Mouse (Mus musculus): ENCODE measurements around the gene Gpr152.

The Gpr152 gene

DNA sequence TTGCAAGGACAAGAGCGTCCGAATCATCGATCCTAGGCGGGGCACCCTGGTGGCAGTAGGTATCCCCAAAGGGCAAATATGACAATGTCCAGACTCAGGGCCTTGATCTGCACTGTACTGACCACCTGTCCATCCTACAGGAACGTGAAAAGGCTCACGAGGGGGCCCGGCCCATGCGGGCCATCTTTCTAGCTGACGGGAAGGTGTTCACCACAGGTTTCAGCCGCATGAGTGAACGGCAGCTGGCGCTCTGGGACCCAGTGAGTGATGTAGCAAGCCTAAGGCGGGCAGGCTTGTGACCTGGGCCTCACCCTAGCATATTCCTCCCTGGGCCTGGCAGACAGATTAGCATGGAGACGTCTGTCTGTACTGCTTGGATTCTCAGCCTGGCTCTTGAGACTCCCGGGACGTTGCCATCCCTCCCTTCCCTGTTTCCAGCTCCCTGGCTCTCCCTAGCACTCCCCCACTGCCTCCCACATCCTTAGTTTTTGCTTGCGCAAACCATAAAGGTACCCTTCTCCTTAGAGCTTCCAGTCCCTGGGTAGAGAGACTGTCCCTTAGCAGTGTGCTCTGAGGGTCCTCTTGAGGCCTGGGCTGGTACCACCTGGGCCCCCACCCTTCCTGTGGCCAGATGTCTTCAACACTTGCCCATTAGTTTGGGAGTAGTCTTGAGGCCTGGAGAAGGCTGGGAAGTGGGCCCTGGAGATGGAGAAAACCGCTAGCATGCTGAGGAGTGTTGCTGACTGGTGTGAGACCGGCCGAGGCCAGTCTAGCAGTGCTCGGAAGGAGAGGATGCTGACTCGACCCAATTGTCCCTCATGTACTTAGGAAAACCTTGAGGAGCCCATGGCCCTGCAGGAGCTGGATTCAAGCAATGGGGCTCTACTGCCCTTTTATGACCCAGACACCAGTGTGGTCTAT lies 11.2 kb downstream of the Gpr152 start:
- no peak for DNase-seq (ENCODE audit: low spot score in 2 of 2)

- DNase-seq (ENCODE audit: low spot score in 2 of 2) = no peak
Observed at GRCm38 (mm10) chr19:4151488-4151860, 11.9 kb downstream of the Gpr152 start.

GRCm38 (mm10) chr19:4151898-4152297 lies 12.3 kb downstream of the Gpr152 start:
- DNase-seq (ENCODE audit: low spot score in 2 of 2) = no peak

GRCm38 (mm10) chr19:4152445-4153231 lies 13.1 kb downstream of the Gpr152 start:
- no peak for DNase-seq (ENCODE audit: low spot score in 2 of 2)

GRCm38 (mm10) chr19:4153232-4153654 lies 13.7 kb downstream of the Gpr152 start, which contains the start of gene Ptprcap:
Gene Ptprcap, plus strand, starts transcription at chr19:4153604.
- no peak for DNase-seq (ENCODE audit: low spot score in 2 of 2)

DNA sequence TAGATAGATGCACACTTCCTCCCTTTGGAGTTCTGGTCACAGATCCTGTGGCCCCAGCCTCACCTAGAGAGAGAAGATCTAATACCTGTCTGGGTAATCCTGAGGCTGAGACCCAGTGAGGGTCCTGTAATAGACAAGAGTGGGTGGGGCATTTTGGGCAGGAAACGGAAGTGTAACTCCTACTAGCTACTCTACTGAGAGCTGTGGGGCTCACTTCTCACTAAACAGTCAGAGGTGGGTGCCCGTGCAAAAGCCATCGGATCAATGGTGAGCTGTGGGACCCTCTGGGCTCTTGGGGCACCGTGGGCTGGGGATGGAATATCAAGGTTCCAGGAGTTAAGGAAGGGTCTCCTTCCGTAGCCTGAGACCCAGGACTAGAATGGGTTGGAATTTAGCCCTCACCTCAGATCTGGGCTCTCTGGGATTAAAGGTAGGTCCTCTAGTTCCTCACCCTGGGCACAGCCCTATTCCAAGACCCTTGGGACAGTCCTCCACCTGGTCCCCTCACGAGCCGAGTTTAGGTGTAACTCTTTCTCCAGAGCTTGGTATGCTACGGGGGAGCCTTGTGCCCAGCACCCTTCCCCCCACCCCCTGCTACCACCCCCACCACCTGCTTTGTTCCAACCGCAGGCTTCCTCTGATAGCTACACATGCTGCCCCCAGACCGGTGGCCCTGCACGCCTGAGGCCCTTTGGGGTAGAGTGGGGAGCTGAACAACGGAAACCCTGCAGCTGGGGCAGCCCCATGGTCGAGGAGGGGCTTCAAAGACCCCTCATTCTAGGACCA lies 15.0 kb downstream of the Gpr152 start:
- peak; percentile 81 to 82 for DNase-seq (ENCODE audit: low spot score in 2 of 2)

- DNase-seq (ENCODE audit: low spot score in 2 of 2) = no peak
Observed at GRCm38 (mm10) chr19:4155223-4156072, 15.9 kb downstream of the Gpr152 start.

GRCm38 (mm10) chr19:4156073-4156579 lies 16.5 kb downstream of the Gpr152 start:
- DNase-seq (ENCODE audit: low spot score in 2 of 2) = peak in 1 of 2 experiments; percentile 42

DNA sequence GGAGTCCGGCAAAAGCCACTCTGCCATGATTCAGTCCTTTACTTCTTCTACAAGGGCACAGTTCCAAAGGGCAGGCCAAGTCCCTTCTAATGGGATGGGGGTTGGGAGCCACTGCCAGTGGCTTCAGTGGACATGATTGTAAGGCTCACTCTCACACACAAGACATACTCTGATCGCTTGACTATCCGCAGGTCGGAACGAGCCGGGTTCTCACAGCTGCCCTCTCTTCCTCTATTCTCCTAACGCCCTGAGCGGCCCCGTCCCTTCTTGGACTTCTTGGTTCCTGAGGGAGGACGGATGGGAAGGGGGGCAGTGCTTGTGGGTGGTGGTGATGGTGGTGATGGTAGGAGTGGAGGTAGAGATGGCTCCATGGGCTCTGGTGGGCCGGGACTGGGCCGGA lies 17.2 kb downstream of the Gpr152 start:
- DNase-seq (ENCODE audit: low spot score in 2 of 2) = no peak

DNA sequence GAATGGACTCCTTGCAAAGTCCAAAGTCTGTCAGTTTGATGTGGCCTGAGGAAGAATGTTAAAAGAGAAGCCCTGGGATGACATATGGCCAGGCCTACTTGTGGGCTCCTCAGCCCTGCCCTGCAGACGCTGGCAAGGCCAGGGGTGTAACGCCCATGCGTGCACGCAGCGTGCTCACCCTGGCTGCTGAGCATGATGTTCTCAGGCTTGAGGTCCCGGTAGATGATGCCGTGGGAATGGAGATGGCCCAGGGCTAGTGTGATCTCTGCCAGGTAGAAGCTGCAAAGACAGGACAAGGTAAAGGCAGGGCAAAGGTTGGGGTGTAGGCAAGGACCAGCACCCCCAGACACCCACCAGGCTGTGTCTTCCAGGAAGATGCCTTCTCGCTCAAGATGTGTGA lies 19.5 kb downstream of the Gpr152 start:
- no peak for DNase-seq (ENCODE audit: low spot score in 2 of 2)

- peak; percentile 88 to 92 for DNase-seq (ENCODE audit: low spot score in 2 of 2)
Observed at GRCm38 (mm10) chr19:4162646-4163542, 23.3 kb downstream of the Gpr152 start, which contains the start of gene Rps6kb2. Gene Rps6kb2, minus strand, starts transcription at chr19:4163354.

- DNase-seq (ENCODE audit: low spot score in 2 of 2) = no peak
Observed at GRCm38 (mm10) chr19:4163543-4163887, 23.9 kb downstream of the Gpr152 start.

DNA sequence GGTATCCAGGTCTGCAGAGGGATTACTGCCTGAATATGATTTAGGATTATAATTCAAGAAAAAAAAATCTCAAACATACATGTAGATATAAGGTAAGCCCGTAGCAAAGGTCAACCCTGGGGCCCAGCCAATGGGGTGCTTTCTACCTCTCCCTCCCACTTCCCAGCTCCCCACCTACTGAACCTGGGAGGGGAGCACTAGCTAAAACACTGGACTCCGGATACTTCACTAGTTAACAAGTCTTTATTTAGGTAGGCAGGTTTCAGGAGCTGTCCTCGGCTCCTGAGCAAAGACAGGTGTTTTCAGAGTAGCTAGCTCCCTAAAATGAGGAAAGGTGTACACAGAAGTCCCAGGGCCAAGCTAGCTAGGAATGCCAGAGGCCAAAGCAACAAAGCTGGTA lies 24.5 kb downstream of the Gpr152 start:
- no peak for DNase-seq (ENCODE audit: low spot score in 2 of 2)

GRCm38 (mm10) chr19:4164721-4165120 lies 25.1 kb downstream of the Gpr152 start:
- no peak for DNase-seq (ENCODE audit: low spot score in 2 of 2)

DNA sequence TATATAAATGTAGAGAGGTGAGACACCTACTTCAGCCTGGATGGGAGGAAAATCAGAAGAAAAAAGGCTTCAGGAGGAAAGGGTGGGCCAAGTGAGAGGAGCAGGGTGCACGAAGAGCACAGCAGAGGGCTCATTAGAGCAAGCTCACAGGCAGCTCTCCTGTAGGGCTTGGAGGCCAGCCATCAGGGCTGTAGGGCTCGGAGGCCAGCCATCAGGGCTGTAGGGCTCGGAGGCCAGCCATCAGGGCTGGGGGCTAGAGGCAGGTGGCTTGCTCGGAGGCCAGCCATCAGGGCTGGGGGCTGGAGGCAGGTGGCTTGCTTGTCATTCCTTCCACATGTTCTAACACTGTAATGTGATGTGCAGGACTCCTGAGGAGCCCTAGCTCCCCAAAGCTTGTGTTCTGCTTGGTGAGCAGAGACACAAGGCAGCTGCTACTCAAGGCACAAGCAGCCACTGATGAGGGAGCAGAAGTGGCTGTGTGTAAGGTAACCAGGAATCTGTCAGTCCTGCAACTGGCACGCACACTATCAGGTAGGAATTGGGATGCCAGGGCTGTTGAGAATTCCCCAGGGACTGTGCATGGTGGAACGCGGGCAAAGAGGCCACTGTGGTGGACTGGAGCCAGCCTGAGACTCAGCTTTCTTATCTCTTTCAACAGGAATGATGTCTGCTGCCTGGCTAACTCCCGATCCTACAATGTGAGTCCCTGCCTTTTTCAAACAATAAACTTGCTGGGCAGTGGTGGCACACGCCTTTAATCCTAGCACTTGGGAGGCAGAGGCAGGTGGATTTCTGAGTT lies 27.3 kb downstream of the Gpr152 start:
- DNase-seq (ENCODE audit: low spot score in 2 of 2) = no peak

DNA sequence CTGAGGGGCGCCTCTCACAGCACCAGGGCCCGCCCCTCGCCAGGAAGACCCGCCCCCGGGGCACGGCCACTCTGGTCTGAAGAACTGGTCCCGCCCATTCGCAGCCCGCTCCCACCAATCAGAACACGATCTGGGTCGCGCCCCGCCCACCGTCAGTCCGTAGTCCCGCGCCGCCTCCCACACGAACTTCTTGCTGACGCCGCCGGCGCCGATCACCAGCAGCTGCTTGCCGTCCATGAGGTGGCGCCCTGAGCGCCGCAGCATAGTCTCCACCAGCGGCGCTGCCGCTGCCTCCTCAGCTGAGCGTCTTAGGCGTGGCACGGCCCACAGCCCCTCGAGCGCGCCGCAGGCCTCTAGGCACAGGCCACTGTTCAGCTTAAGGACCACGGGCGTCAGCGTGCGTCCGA lies 29.8 kb downstream of the Gpr152 start:
- peak; percentile 99 for DNase-seq (ENCODE audit: low spot score in 2 of 2)

GRCm38 (mm10) chr19:4169810-4170209 lies 30.2 kb downstream of the Gpr152 start:
- DNase-seq (ENCODE audit: low spot score in 2 of 2) = peak in 1 of 2 experiments; percentile 52

DNA sequence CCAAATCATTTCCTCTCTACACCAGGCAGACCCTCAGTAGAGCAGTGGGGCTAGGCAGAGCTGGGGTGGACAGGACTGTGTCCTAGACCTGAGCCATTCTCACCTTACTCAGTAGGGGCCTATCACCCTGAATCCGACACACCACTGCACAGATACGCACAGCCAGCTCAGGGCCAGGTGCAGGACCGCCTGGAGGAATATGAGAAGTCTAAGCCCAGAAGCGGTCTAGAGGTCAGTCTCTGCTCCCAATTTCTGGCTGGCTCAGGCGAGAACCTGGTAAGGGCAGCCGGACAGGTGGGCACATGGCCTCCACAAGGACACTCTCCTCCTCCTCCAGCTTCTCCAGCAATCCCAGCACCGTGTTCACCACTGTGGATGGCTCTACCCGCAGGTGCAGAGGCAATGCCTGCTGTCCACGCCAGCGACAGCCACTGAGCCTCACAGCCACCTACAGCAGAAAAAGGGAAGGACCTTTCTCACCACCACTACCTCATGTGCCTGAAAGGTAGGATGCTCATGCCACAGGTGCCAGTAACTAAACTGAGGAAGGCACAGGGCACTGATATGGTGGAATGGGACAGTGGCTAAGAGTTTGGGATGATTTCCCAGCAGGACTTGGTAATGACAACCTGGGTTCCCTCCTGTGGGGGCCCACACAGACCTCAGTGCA lies 31.3 kb downstream of the Gpr152 start:
- DNase-seq (ENCODE audit: low spot score in 2 of 2) = no peak

All from thymus, postnatal 10 days (tissue).